Mouse (Mus musculus) testis, adult 2 months (tissue): ENCODE results near the gene Ppfia3.

Experiments
- CTCF ChIP-seq: fragments of 200-500 bp; IDR thresholded peaks from 2 replicates; pipeline ENCODE4 v1.5.1; 2012; ENCODE audit warnings: low read depth, mild to moderate bottlenecking, inconsistent platforms, low read length, moderate library complexity; ENCODE audit not compliant: control insufficient read depth, insufficient read depth, insufficient replicate concordance
- POLR2A ChIP-seq: fragments of 200-500 bp; IDR thresholded peaks from 2 replicates; pipeline ENCODE4 v1.6.1; 2012; ENCODE audit warnings: low read depth, mild to moderate bottlenecking, inconsistent platforms, low read length, moderate library complexity; ENCODE audit not compliant: control insufficient read depth

DNA sequence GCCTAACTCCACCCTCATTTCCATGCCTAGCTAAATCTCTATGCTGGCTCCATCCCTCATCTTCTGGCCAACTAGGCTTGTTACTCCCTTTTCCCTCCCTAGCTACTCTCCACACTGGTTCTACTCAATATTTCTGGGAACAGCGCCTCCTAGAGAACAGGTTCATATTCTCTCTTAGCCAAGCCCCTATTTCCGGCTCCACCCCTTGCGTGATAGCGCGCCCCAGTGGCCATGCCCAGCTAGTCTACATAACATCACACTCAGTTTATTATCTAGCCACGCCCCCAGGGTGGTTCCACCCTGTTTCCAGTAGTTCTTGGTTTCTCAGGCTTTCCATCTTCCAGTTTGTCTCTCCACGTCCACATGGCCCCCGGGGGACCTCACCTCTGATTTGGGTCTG is 25.5 kb downstream of the Ppfia3 start:
- TF ChIP-seq CTCF = peak; percentile 42; the same call in 1 of the 2 replicates
- no peak for TF ChIP-seq POLR2A
